Mouse (Mus musculus): ENCODE data around the gene Scfd2.

Gene Scfd2

GRCm38 (mm10) chr5:74204465-74204864, 327.1 kb downstream of the Scfd2 start:
- no peak for DNase-seq (ENCODE audit: low spot score in 2 of 2)

- DNase-seq (ENCODE audit: low spot score in 2 of 2) = no peak
Observed at GRCm38 (mm10) chr5:74202515-74202914, 329.0 kb downstream of the Scfd2 start.

- no peak for DNase-seq (ENCODE audit: low spot score in 2 of 2)
Observed at GRCm38 (mm10) chr5:74201570-74202357, 329.8 kb downstream of the Scfd2 start.

- no peak for DNase-seq (ENCODE audit: low spot score in 2 of 2)
Observed at GRCm38 (mm10) chr5:74200481-74200880, 331.1 kb downstream of the Scfd2 start.

- no peak for DNase-seq (ENCODE audit: low spot score in 2 of 2)
Observed at GRCm38 (mm10) chr5:74199793-74200192, 331.8 kb downstream of the Scfd2 start.

- no peak for DNase-seq (ENCODE audit: low spot score in 2 of 2)
Observed at GRCm38 (mm10) chr5:74198446-74198845, 333.1 kb downstream of the Scfd2 start.

GRCm38 (mm10) chr5:74197541-74198330, 333.8 kb downstream of the Scfd2 start:
- no peak for DNase-seq (ENCODE audit: low spot score in 2 of 2)

- DNase-seq (ENCODE audit: low spot score in 2 of 2) = no peak
Observed at GRCm38 (mm10) chr5:74196307-74196618, 335.3 kb downstream of the Scfd2 start.

GRCm38 (mm10) chr5:74195614-74196306, 335.8 kb downstream of the Scfd2 start:
- DNase-seq (ENCODE audit: low spot score in 2 of 2) = no peak

GRCm38 (mm10) chr5:74194841-74195613, 336.5 kb downstream of the Scfd2 start, which contains the start of gene Rasl11b:
Gene Rasl11b, plus strand, starts transcription at chr5:74195286.
- DNase-seq (ENCODE audit: low spot score in 2 of 2) = peak; percentile 95 to 96

- no peak for DNase-seq (ENCODE audit: low spot score in 2 of 2)
Observed at GRCm38 (mm10) chr5:74194027-74194840, 337.3 kb downstream of the Scfd2 start.

- no peak for DNase-seq (ENCODE audit: low spot score in 2 of 2)
Observed at GRCm38 (mm10) chr5:74193626-74194025, 337.9 kb downstream of the Scfd2 start.

GRCm38 (mm10) chr5:74193008-74193407, 338.6 kb downstream of the Scfd2 start:
- no peak for DNase-seq (ENCODE audit: low spot score in 2 of 2)

- no peak for DNase-seq (ENCODE audit: low spot score in 2 of 2)
Observed at GRCm38 (mm10) chr5:74190911-74191310, 340.6 kb downstream of the Scfd2 start.

- no peak for DNase-seq (ENCODE audit: low spot score in 2 of 2)
Observed at GRCm38 (mm10) chr5:74190161-74190491, 341.4 kb downstream of the Scfd2 start.

- no peak for DNase-seq (ENCODE audit: low spot score in 2 of 2)
Observed at GRCm38 (mm10) chr5:74189484-74190160, 341.9 kb downstream of the Scfd2 start.

- no peak for DNase-seq (ENCODE audit: low spot score in 2 of 2)
Observed at GRCm38 (mm10) chr5:74188886-74189285, 342.7 kb downstream of the Scfd2 start.

- DNase-seq (ENCODE audit: low spot score in 2 of 2) = no peak
Observed at GRCm38 (mm10) chr5:74188076-74188475, 343.5 kb downstream of the Scfd2 start.

- no peak for DNase-seq (ENCODE audit: low spot score in 2 of 2)
Observed at GRCm38 (mm10) chr5:74184607-74185006, 347.0 kb downstream of the Scfd2 start.

GRCm38 (mm10) chr5:74183118-74183517, 348.4 kb downstream of the Scfd2 start:
- no peak for DNase-seq (ENCODE audit: low spot score in 2 of 2)
